Mouse (Mus musculus) intestine, postnatal 0 days (tissue): Measurements from ENCODE around the gene Ric8b. TPM values are rescaled to one million over a fixed set of nuclear protein-coding genes. Genes with fewer than 3 reads are reported as not detected.

Experiments
- ATAC-seq: fragments of 200-750 bp; cut with Nextera tagmentation; 2 replicates; pipeline ENCODE4 v1.8.0; 2017; ENCODE audit warnings: mild to moderate bottlenecking, moderate TSS enrichment, moderate library complexity
- H3K27ac ChIP-seq: fragments of 300-500 bp; sonication (generic); 2 replicates; pipeline ENCODE4 v1.5.1; 2014; ENCODE audit warnings: mild to moderate bottlenecking, low read depth, low read length, moderate library complexity
- H3K27me3 ChIP-seq: fragments of 300-500 bp; sonication (generic); replicated peaks from 2 replicates; pipeline ENCODE4 v1.6.1; 2014; ENCODE audit warnings: low read length, mixed read lengths; ENCODE audit not compliant: control insufficient read depth, insufficient read depth
- H3K36me3 ChIP-seq: fragments of 300-500 bp; sonication (generic); 2 replicates; pipeline ENCODE4 v1.6.1; 2014; ENCODE audit warnings: mild to moderate bottlenecking, moderate library complexity; ENCODE audit not compliant: control insufficient read depth, insufficient read depth
- H3K4me1 ChIP-seq: fragments of 300-500 bp; sonication (generic); replicated peaks from 2 replicates; pipeline ENCODE4 v1.6.1; 2014; ENCODE audit warnings: antibody characterized with exemption, low read length, mixed read lengths; ENCODE audit not compliant: control insufficient read depth, insufficient read depth
- H3K4me2 ChIP-seq: fragments of 300-500 bp; sonication (generic); replicated peaks from 2 replicates; pipeline ENCODE4 v1.6.1; 2014; ENCODE audit warnings: low read depth, mild to moderate bottlenecking, moderate library complexity
- H3K4me3 ChIP-seq: fragments of 300-500 bp; sonication (generic); 2 replicates; pipeline ENCODE4 v1.5.1; 2014; ENCODE audit warnings: low read depth, low read length
- H3K9ac ChIP-seq: fragments of 300-500 bp; sonication (generic); 2 replicates; pipeline ENCODE4 v1.6.1; 2014; ENCODE audit warnings: mild to moderate bottlenecking, low read depth, low read length
- H3K9me3 ChIP-seq: fragments of 300-500 bp; sonication (generic); 2 replicates; pipeline ENCODE4 v1.6.1; 2016; ENCODE audit warnings: mixed run types; ENCODE audit not compliant: control insufficient read depth
- CTCF ChIP-seq: sonication (generic); IDR thresholded peaks from 2 replicates; pipeline ENCODE4 v1.5.1; 2016; ENCODE audit warnings: low read depth, mild to moderate bottlenecking, control low read depth, antibody characterized with exemption, moderate library complexity
- whole genome bisulfite sequencing: fragments of 180-500 bp; shearing (Covaris S2); extraction: QIAGEN DNeasy Blood & Tissue Kit; methylation state at CpG from one replicate; pipeline ENCODE4 v1.1.7; 2014; 5-methylcytosine and 5-hydroxymethylcytosine counted together
- polyA plus RNA-seq: library from polyadenylated mRNA; unstranded; fragments of >200 nt; fragmentation: Nextera tagmentation; extraction: Ambion mirVana; gene quantifications from 2 replicates; pipeline ENCODE4 v1.2.1, GENCODE M21; 2015

The Ric8b gene
- polyA plus RNA-seq: 6.7 and 7.0 TPM in 2 replicates

- peak within 1 kb of the TSS; percentile 69 for H3K9ac ChIP-seq
- under 1% methylated on average over 48 of the region's 51 CpGs for WGBS
- H3K27ac ChIP-seq: peak within 1 kb of the TSS; percentile 87
- 0 out of 2 replicates have a peak, but pooled peaks cover 9% of the 10 kb centered on the region for H3K4me1 ChIP-seq
- peak within 1 kb of the TSS; percentile 75 for H3K4me2 ChIP-seq
- H3K36me3 ChIP-seq: no peaks in the 10 kb centered on the region
- peak within 1 kb of the TSS; percentile 84 for H3K4me3 ChIP-seq
- ATAC-seq: peak; percentile 98
- H3K27me3 ChIP-seq: no peaks in the 10 kb centered on the region
- no peaks in the 10 kb centered on the region for H3K9me3 ChIP-seq
- TF ChIP-seq CTCF: peak; percentile 24; the same call in 1 of the 2 replicates
Observed at GRCm38 (mm10) chr10:84916810-84917730, at the start of gene Ric8b. Gene Ric8b (plus strand): TSS chr10:84917616.

GRCm38 (mm10) chr10:84871285-84871684 lies 46.1 kb upstream of the Ric8b start:
- Histone ChIP-seq H3K4me2 (no peak overlapping the region), H3K27ac (no peak overlapping the region), H3K4me3 (no peak overlapping the region), H3K36me3 (no peaks in the 10 kb centered on the region), H3K9ac (no peak overlapping the region), H3K4me1 (no peaks in the 10 kb centered on the region), H3K9me3 (no peaks in the 10 kb centered on the region), H3K27me3 (no peaks in the 10 kb centered on the region)
- 79% methylated on average over 12 of the region's 12 CpGs for WGBS
- no peak for ATAC-seq
- TF ChIP-seq CTCF: no peak

DNA sequence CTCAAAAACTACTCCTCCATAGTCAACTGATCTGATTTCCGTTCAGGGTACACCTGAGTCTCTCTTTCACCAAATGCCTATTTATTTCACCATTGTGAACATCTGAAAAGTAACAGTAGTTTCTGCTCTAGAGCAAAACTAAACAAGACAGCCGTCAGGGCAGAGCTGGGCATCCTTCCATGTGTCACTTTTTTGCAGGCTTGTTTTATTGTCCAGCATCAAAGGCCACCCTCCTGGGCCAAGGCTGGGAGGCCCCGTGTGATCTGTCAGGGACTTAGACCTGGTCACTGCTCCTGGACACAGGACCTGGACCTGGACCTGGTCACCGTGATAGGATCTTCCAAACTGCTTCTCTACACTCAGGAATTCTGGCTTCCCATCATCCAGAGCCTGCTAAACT lies 45.5 kb upstream of the Ric8b start:
- H3K9me3 ChIP-seq: no peaks in the 10 kb centered on the region
- no peak for TF ChIP-seq CTCF
- H3K27ac ChIP-seq: no peak overlapping the region
- H3K36me3 ChIP-seq: no peaks in the 10 kb centered on the region
- no peak for ATAC-seq
- H3K4me3 ChIP-seq: no peak overlapping the region
- H3K4me1 ChIP-seq: no peaks in the 10 kb centered on the region
- H3K4me2 ChIP-seq: no peak overlapping the region
- no peak overlapping the region for H3K9ac ChIP-seq
- 68% methylated on average over 4 of the region's 4 CpGs for WGBS
- H3K27me3 ChIP-seq: no peaks in the 10 kb centered on the region

DNA sequence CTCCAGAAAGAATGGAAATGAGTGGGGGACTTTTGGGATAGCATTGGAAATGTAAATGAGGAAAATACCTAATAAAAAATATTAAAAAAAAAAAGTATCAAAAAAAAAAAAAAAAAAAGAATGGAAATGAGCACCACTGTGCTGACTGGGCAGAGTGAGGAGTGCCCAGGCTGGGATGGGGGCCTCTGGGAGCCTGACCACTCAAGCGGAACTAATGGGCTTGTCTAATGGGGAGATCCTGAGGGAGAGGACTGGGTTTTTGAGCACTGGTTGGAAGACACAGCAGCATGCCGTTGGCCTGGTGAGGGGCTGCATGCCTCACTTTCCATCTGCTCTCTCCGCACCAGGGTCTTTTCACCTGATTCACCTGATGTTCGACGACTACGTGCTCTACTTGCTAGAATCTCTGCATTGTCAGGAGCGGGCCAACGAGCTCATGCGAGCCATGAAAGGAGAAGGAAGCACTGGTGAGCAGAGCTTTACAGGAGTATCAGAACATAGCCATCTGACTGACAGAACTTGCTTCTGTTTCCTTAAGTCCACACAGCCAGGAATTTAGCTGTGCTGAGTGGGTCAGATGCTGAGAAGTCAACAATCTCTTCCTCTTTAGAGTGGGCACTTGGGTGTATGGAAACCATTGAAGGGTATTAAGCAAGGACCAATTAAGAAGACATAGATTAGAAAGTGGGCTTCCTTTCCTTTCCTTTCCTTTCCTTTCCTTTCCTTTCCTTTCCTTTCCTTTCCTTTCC lies 37.4 kb upstream of the Ric8b start:
- no peaks in the 10 kb centered on the region for H3K36me3 ChIP-seq
- H3K4me1 ChIP-seq: no peaks in the 10 kb centered on the region
- no peak for TF ChIP-seq CTCF
- H3K27ac ChIP-seq: no peak overlapping the region
- WGBS: 84% methylated on average over 9 of the region's 9 CpGs
- no peak overlapping the region for H3K4me3 ChIP-seq
- ATAC-seq: no peak
- no peak overlapping the region for H3K9ac ChIP-seq
- no peaks in the 10 kb centered on the region for H3K9me3 ChIP-seq
- no peaks in the 10 kb centered on the region for H3K27me3 ChIP-seq
- H3K4me2 ChIP-seq: no peak overlapping the region

GRCm38 (mm10) chr10:84882528-84882927 lies 34.9 kb upstream of the Ric8b start:
- Histone ChIP-seq H3K36me3 (no peaks in the 10 kb centered on the region), H3K9me3 (no peaks in the 10 kb centered on the region), H3K27ac (no peak overlapping the region), H3K4me2 (no peak overlapping the region), H3K27me3 (no peaks in the 10 kb centered on the region), H3K9ac (no peak overlapping the region), H3K4me1 (peaks cover 6% of the 10 kb centered on the region; the same call in 1 of the 2 replicates), H3K4me3 (no peak overlapping the region)
- 69% methylated on average over 2 of the region's 2 CpGs for WGBS
- no peak for TF ChIP-seq CTCF
- ATAC-seq: no peak

DNA sequence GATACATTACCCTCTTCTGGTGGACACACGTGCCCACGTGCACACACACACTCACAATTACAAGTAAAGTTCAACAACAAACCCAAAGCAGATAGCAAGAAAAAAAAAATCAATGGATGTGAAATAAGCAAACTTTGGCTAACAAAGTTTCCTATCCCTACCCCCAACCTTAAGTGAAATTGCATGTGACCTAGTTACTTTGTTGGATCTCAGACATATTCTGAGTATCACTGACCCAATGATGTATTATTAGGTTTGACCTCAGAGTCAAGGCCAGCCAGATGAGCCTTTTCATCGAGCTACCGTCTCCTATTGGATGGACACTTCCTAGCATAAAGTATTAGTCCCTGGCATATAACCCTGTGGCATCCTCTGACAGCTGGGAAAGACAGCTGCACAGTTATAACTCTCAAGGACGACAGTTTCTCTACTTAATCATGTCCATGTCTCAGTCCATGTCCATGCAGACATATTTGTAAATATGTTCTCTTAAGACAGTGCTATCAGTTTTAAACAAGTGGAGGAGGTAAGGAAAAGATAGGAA lies 32.0 kb upstream of the Ric8b start:
- WGBS: 49% methylated on average over 5 of the region's 5 CpGs
- ATAC-seq: no peak
- Histone ChIP-seq H3K4me2 (peak overlapping the region; percentile 63; the same call in 1 of the 2 replicates), H3K27ac (no peak overlapping the region), H3K4me3 (no peak overlapping the region), H3K4me1 (peaks cover 6% of the 10 kb centered on the region; the same call in 1 of the 2 replicates), H3K27me3 (no peaks in the 10 kb centered on the region), H3K9ac (no peak overlapping the region), H3K9me3 (no peaks in the 10 kb centered on the region), H3K36me3 (no peaks in the 10 kb centered on the region)
- TF ChIP-seq CTCF: no peak
